Mouse (Mus musculus) liver, embryonic 14.5 days (tissue): ENCODE results near the gene Pgm2l1. TPM values are rescaled to one million over a fixed set of nuclear protein-coding genes. Genes with fewer than 3 reads are reported as not detected.

ENCODE experiments used
- ATAC-seq: fragments of 200-750 bp; cut with Nextera tagmentation; 2 replicates; pipeline ENCODE4 v1.8.0; 2017; ENCODE audit warnings: moderate number of reproducible peaks, mild to moderate bottlenecking, moderate library complexity; ENCODE audit not compliant: insufficient read depth
- DNase-seq, 3 experiments: peaks; one replicate each; pipeline ENCODE4 v3.0.0-alpha.2; 2012 to 2013; ENCODE audit warnings: low read depth in 3 of 3, low spot score in 3 of 3
- H3K27ac ChIP-seq: fragments of 300-500 bp; sonication (generic); 2 replicates; pipeline ENCODE4 v1.5.1; 2014; ENCODE audit warnings: moderate library complexity, mild to moderate bottlenecking, control low read depth, inconsistent platforms
- H3K27me3 ChIP-seq: fragments of 300-500 bp; sonication (generic); 2 replicates; pipeline ENCODE4 v1.6.1; 2014; ENCODE audit warnings: mild to moderate bottlenecking, low read length, moderate library complexity; ENCODE audit not compliant: control insufficient read depth, insufficient read depth
- H3K36me3 ChIP-seq: fragments of 300-500 bp; sonication (generic); replicated peaks from 2 replicates; pipeline ENCODE4 v1.6.1; 2014; ENCODE audit warnings: low read depth; ENCODE audit not compliant: control insufficient read depth, insufficient read depth
- H3K4me1 ChIP-seq, 2 experiments: fragments of 200-500 bp in 1 of 2; fragments of 300-500 bp in 1 of 2; sonication (generic) in 1 of 2; replicated peaks; 2 replicates each; pipeline ENCODE4 v1.6.1; 2012 to 2014; ENCODE audit warnings: antibody characterized with exemption in 1 of 2, inconsistent platforms in 1 of 2, low read length in 1 of 2; ENCODE audit not compliant: control insufficient read depth in 2 of 2, insufficient read depth in 2 of 2
- H3K4me2 ChIP-seq: fragments of 300-500 bp; sonication (generic); 2 replicates; pipeline ENCODE4 v1.6.1; 2014; ENCODE audit warnings: low read depth, mild to moderate bottlenecking, control low read depth, moderate library complexity
- H3K4me3 ChIP-seq, 2 experiments: fragments of 200-500 bp in 1 of 2; fragments of 300-500 bp in 1 of 2; sonication (generic) in 1 of 2; 2 replicates each; pipeline ENCODE4 v1.5.1; 2012 to 2014; ENCODE audit warnings: low read depth in 2 of 2, low read length in 2 of 2, mild to moderate bottlenecking in 2 of 2, control low read depth in 1 of 2, inconsistent platforms in 1 of 2, moderate library complexity in 1 of 2; ENCODE audit not compliant: insufficient read depth in 1 of 2
- H3K9ac ChIP-seq: fragments of 300-500 bp; sonication (generic); replicated peaks from 2 replicates; pipeline ENCODE4 v1.6.1; 2014; ENCODE audit warnings: mild to moderate bottlenecking, control low read depth, moderate library complexity
- H3K9me3 ChIP-seq: fragments of 300-500 bp; sonication (generic); 2 replicates; pipeline ENCODE4 v1.6.1; 2016; ENCODE audit warnings: low read length, mixed read lengths; ENCODE audit not compliant: control insufficient read depth
- CTCF ChIP-seq: IDR thresholded peaks from 2 replicates; pipeline ENCODE4 v1.5.1; 2016; ENCODE audit warnings: antibody characterized with exemption, low read depth, control low read depth
- EP300 ChIP-seq: IDR thresholded peaks from 2 replicates; pipeline ENCODE4 v1.6.1; 2016; ENCODE audit warnings: antibody characterized with exemption, low read depth
- WGBS: fragments of 180-500 bp; shearing (Covaris S2); extraction: QIAGEN DNeasy Blood & Tissue Kit; methylation state at CpG from one replicate; pipeline ENCODE4 v1.1.7; 2014; ENCODE audit not compliant: insufficient replicate concordance; 5-methylcytosine and 5-hydroxymethylcytosine counted together
- polyA plus RNA-seq, 2 experiments: library from polyadenylated mRNA; depleted of rRNA in 1 of 2; stranded (reverse) in 1 of 2; unstranded in 1 of 2; fragments of >200 nt; fragmentation: Nextera tagmentation in 1 of 2; extraction: Ambion mirVana in 1 of 2; gene quantifications; 2 replicates each; pipeline versions ENCODE4 v1.2.1 to v1.2.3; 2012 to 2014

Pgm2l1 gene
- polyA plus RNA-seq (2012; rRNA removed) (1.6 and 2.4 TPM in 2 replicates), polyA plus RNA-seq (2014; fragmentation: Nextera tagmentation; extraction: Ambion mirVana) (1.3 TPM in 2 replicates)

DNA sequence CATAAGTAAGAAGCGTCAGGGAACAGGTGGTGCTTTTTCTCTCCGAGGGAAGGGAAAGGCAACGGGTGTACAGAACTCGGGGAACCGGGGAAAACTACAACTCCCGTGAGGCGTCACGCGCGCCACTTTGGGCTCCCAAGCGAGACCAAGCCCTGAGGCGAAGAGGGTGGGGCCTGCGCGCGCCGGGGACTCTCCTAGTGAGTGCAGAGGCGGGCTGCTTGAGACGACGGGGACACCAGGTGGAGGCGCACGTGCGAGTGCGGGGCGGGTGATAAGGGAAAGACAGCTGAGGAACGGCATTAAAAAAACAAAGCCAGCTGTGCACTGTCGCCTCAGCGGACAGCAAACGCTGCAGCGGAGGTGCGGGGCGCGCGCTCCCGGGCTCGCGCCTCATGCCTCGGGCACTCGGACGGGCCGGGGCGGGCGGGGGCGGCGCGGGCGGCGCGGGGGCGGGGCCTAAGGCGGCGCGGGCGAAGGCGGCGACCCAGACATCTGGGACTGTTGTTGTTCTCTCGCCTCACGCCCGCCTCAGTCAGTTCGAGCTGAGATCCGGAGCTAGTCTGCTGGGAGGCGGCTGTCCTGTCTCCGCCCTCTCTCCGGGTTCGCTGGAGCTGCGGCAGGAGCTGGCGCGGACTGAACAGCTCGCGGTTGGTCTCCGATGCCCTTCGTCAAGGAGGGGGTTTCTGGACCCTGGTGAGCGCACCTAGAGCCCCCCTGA is at the start of gene Pgm2l1:
TSS of gene Pgm2l1 (plus strand) at position 237 of the 718 bp plus-strand sequence.
- Histone ChIP-seq H3K4me2 (peak within 1 kb of the TSS; percentile 96), H3K36me3 (no peaks in the 10 kb centered on the region), H3K9ac (peak within 1 kb of the TSS; percentile 89), H3K4me1 (peaks cover 7 to 9% of the 10 kb centered on the region in 2 experiments; a peak in 3 of 4 replicates), H3K4me3 (peak within 1 kb of the TSS; percentile 82), H3K9me3 (no peaks in the 10 kb centered on the region), H3K27ac (peak within 1 kb of the TSS; percentile 91), H3K27me3 (no peaks in the 10 kb centered on the region)
- peak; percentile 24; the same call in 1 of the 2 replicates for TF ChIP-seq CTCF
- no peak for TF ChIP-seq EP300
- 2% methylated on average over 68 of the region's 72 CpGs for whole genome bisulfite sequencing
- ATAC-seq (peak; percentile 96), DNase-seq (peak; percentile 91 to 96 (median 94))

DNA sequence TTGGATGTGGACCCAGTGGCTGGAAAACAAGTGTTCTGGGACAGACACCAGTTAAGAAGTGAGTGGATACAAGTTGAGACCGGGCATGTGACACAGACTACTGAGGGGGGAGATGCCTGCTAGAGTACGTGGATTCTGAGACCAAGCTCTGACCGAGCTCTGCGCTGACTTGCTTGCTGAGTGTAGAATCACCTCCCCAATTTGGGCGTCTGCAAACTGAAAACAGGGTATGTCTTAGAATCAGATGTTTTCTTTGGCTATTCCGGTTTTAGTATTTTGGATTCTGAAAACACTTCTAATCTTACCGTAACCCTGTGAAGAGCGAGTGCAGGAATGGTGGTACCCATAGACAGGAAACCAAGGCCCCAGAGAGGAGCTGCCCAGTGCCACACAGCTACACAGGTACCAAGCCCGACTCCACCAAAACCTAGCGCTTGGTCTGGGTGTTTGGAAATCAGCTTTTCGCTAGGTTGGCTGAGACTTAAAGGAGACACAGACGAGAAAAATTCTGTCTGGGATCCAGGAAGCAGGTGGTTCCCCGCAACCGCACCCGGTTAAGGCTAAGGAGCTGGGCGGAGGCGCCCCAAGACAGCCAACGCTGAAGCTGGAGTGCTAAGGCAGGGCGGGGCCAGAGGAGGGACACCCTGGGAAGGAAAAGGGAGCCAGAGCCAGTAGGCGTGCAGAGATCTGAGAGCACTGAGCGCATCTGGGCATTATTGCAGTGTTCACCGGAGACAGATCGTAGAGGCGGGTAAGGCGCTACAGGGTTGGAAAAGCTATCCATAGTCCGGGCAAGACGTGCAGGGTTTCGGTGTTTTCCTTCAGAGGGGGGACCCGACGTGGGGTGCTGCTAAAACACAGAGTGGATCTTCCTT is 48.9 kb upstream of the Pgm2l1 start:
- 6% methylated on average over 30 of the region's 30 CpGs for WGBS
- Histone ChIP-seq H3K4me1 (peaks cover 17 to 23% of the 10 kb centered on the region in 2 experiments), H3K9me3 (no peaks in the 10 kb centered on the region), H3K27me3 (peaks cover 20% of the 10 kb centered on the region), H3K4me3 (peak overlapping the region; percentile 41 to 52), H3K36me3 (no peaks in the 10 kb centered on the region), H3K9ac (peak overlapping the region; percentile 25; the same call in 1 of the 2 replicates), H3K4me2 (peak overlapping the region; percentile 62), H3K27ac (no peak overlapping the region)
- peak in 2 of 3 experiments; percentile 31 to 32 for DNase-seq
- TF ChIP-seq EP300 (no peak), CTCF (no peak)
- ATAC-seq, result peak; percentile 68

DNA sequence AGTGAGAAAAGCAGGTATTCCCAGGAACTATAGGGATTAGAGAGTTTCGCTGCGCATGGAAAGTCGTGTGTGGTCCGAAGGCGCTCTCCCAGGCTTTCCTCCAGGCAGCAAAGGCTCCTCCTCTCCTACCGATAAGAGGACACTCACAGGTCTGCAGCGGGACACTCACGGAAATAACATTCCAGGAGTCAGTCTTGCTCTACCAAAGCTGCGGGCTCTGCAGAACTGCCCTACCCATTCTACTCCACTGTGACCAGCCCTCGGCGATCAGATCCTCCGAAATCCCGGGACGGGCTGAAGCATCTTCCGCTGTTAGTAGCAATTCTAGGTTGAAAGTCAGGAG is 48.3 kb upstream of the Pgm2l1 start:
- no peaks in the 10 kb centered on the region for H3K36me3 ChIP-seq
- 3% methylated on average over 15 of the region's 15 CpGs for WGBS
- H3K9ac ChIP-seq, result peak overlapping the region; percentile 25; the same call in 1 of the 2 replicates
- H3K27me3 ChIP-seq, result peaks cover 20% of the 10 kb centered on the region
- peaks cover 17 to 23% of the 10 kb centered on the region in 2 experiments for H3K4me1 ChIP-seq
- TF ChIP-seq EP300, result no peak
- no peak for TF ChIP-seq CTCF
- DNase-seq, result no peak
- ATAC-seq, result peak; percentile 49; the same call in 1 of the 2 replicates
- H3K4me2 ChIP-seq, result peak overlapping the region; percentile 62
- no peak overlapping the region for H3K27ac ChIP-seq
- no peaks in the 10 kb centered on the region for H3K9me3 ChIP-seq
- peak overlapping the region; percentile 41 to 52 for H3K4me3 ChIP-seq

DNA sequence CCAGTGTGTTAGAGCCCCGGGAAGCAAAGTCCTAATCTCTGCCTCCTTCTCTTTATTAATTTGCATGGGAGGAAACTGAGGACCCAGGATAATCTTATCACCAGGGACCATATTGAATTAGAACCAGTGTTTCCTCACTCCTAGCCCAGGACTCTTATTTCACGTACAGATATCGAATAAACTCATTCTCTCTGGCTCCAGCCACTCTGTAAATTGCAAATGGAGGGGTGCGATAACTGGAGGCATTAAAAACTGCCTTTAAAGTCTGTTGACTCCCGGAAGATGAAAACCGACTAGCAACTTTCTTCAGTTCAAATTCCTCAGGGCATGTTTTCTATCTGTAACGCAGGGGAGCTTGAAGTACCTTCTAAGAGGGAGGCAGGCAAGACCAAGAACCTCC is 47.8 kb upstream of the Pgm2l1 start:
- TF ChIP-seq CTCF, result no peak
- peak; percentile 87 for TF ChIP-seq EP300
- Histone ChIP-seq H3K27ac (no peak overlapping the region), H3K4me2 (peak overlapping the region; percentile 62), H3K9me3 (no peaks in the 10 kb centered on the region), H3K9ac (no peak overlapping the region), H3K4me1 (peaks cover 17 to 23% of the 10 kb centered on the region in 2 experiments), H3K36me3 (no peaks in the 10 kb centered on the region), H3K4me3 (no peak overlapping the region), H3K27me3 (peaks cover 20% of the 10 kb centered on the region)
- peak; percentile 61 to 68 (median 61) for DNase-seq
- peak; percentile 81 for ATAC-seq
- 9% methylated on average over 7 of the region's 7 CpGs for whole genome bisulfite sequencing
